Mouse (Mus musculus) heart, adult 2 months (tissue): Measurements from ENCODE around the gene Ncmap.

Experiments used
- CTCF ChIP-seq: fragments of 200-600 bp; IDR thresholded peaks from 2 replicates; pipeline ENCODE4 v1.8.1; 2022; ENCODE audit warnings: antibody characterized with exemption, mild to moderate bottlenecking, moderate library complexity
- EP300 ChIP-seq: fragments of 200-500 bp; IDR thresholded peaks from 2 replicates; pipeline ENCODE4 v1.6.1; 2011; ENCODE audit warnings: low read depth, low read length, control low read depth; ENCODE audit not compliant: insufficient read depth
- POLR2A ChIP-seq: fragments of 200-500 bp; IDR thresholded peaks from 2 replicates; pipeline ENCODE4 v1.6.1; 2011; ENCODE audit warnings: mild to moderate bottlenecking, low read depth, low read length, control low read depth; ENCODE audit not compliant: insufficient read depth

- TF ChIP-seq CTCF (peak; percentile 99), POLR2A (no peak), EP300 (0 out of 2 replicates have a peak, but pooled peaks have one; percentile 67)
These were observed 15.7 kb downstream of the Ncmap start for GRCm38 (mm10) chr4:135382316-135382715.
